Mouse (Mus musculus): Measurements from ENCODE around the gene Fstl3.
A peak's percentile ranks its signal among the peaks of the same experiment; 100 is the strongest.

Gene Fstl3

DNA sequence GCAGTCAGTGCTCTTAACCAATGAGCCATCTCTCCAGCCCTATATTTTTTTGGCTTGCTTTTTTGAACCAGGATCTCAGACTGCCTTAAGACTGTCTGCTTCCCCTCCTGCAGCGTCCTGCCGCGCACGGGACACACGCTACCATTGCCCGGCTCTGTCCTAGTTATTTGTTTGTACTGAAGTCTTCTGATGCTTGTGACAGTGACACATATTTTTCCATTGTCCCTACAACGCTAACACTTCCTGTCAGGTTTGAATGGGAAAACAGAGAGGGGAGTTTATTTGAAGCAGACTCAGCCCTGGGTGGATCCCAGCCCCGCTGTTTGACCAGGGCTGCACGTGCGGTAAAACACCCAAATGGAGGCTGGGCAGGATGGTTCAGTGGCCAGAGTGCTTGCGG lies 31.7 kb downstream of the Fstl3 start:
- DNase-seq (ENCODE audit: low read depth, low spot score): no peak

DNA sequence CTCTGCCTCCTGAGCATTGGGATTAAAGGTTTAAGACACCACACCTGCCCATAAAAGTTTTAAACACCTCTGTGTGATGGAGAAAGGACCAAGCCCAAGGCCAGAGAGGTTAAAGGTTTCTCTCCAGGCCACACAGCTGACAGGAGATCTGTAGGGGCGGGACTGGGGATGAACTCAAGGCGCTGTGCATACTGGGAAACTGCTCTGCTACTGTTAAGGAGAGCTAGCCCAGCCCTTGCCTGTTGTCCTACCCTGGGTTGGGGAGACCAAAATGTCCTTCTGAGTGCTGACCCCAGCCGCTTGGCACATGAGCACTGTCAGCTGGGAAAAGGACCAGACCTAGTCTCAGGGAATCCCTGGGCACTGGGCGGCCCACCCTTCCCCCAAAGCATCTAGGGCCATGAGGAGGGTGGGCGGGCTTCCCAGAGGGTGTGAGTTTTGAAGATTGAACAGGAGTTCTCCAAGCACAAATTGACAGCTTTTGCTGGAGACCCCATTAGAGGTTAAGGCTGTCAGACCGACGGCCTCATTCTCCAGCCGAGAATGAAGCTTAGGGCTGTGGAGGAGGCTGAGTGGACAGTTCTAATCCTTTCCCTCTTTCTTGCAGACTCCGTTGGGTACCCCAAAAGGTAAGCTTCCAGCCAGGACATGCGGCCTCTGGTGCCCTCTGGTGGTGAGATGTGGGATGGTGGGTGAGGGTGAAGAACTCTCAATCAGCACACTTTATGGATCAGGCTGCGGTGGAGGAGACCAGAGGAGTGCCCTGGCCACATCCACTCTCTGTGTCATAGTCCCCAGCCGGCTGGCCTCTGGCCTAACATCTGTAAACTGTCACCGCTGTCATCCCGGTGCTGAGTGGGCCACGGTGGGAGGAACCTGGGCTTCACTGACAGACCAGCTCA lies 34.9 kb downstream of the Fstl3 start:
- peak; percentile 73 for DNase-seq (ENCODE audit: low read depth, low spot score)

DNA sequence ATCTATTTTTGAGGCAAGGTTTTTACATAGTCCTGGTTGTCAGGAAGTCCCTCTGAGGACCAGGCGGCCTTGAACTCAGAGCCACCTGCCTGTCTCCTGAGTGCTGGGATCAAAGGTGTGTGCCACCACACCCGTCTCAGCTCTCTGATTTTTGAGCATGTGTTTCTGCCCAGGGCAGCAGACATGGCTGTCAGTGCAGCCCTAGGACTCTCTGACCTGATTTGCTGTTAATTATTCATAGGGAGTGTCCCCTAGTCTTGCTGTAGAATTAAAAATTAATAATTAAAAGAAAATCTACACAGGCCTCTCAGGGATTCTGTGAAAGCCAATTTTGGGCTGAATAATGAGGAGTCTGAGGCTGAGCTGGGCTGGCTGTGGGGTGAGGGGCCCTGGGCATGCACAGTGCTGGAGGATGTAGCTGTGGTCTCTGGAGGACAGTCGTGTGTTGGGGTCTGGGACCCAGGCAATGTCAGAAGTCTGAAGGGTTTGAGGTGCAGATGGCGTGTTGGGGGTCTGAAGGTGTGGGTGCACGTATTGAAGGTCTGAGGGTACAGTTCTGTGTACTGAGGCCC lies 37.3 kb downstream of the Fstl3 start:
- DNase-seq (ENCODE audit: low read depth, low spot score): no peak

DNA sequence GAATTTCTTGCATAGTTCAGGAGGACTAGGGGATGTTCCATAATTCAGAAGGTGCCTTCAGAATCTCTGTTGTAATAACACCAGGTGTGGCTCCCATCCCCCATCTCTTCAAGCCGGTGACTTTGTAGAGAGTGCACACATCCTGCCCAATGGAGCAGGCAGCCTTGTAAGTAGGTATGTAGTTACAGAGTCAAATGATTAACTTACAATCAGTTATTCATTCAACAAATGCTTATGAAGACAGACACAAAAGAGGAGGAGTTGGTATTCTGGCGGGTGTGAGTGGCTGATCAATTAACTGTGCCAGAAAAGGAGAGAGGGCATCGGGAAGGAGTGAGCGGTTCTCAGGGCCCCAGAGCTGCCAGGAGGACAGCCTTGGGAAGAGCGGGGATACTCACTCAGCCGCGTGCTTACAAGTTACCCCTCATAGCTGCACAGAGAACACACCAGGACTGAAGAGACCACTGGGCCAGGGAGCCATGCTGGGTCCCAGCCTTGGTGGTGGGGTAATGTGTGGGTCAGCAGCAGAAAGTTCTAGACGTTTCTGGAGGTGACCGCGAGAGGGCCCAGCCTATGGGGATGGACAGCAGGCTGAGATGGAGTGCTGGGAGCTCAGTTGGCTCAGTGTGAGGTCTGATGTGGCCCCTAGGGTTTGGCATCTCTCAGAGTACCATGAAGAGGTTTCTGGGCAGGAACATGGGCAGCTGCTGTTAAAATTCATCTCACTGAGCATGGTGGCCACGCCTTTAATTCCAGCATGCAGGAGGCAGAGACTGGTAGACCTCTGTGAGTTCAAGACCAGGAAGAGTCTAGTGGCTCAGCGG lies 38.8 kb downstream of the Fstl3 start:
- DNase-seq (ENCODE audit: low read depth, low spot score): no peak

DNA sequence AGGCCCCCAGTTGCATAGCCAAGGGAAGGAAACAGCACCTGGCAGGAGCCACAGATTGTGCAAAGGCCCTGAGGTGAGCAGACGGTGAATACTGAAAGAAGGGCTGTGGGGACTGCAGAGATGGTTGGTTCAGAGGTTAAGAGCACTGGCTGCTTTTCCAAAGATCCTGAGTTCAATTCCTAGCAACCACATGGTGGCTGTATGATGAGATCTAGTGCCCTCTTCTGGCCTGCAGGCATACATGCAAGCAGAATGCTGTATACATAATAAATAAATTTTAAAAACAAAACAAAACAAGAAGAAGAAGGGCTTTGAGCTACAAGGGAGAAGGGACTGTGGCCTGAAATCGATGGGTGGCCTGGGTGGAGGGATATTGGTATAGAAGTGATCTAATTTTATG lies 40.0 kb downstream of the Fstl3 start:
- DNase-seq (ENCODE audit: low read depth, low spot score): no peak

DNA sequence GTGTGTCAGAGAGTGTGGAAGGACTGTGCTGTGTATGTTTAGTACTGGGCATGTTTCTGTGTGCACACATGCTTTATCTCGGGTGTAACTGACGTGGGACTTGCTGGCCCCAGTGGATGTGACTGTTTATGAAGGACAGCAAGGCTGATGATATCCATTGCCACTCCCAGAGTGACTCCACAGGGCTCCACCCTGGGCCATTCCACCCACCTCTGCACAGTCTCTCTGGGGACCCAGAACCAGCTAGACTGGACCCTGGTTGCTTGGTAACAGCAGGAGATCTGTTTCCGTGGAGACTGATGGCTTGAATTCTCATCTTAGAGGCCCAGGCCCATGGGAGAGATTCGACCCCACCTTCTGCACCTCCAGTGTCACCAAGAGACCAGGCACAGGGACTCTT lies 41.2 kb downstream of the Fstl3 start:
- DNase-seq (ENCODE audit: low read depth, low spot score): no peak

DNA sequence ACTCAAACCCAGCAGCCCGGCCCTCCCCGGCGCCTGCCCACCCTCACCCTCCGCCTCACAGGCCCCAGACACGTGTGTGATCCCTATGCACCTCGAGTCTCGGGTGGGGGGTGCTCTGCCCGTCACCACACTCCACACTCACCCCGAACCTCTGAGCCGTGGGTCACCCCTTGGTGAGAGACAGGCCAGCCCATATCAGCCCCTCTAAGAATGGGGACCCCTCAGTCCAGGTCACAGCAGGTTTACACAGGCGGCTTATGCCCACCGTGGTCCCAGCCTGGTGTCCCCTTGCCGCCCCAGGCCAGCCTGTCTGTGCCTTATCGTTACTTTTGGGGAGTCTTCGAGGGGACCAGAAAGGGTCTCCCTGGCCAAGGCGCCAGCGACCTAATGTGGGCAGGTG lies 42.5 kb downstream of the Fstl3 start:
- no peak for DNase-seq (ENCODE audit: low read depth, low spot score)

DNA sequence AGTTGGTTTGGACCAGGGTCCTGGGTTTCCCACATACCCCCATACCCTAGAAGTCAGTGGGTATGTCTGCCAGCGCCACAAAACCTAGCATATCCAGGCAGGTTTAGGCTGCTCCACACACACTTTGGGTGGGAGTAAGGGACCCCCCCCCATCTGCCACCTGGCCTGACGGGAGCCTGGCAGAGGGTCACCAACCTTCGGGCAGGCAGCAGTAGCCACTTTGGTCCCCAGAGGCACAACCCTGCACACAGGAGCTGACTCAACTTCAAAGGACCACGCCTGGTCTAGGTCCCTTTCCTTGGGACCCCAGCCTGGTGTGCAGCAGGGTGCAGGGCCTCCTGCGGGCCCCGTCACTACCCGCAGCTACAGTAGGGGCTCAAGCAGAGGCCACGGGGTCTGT lies 43.2 kb downstream of the Fstl3 start:
- DNase-seq (ENCODE audit: low read depth, low spot score): no peak

DNA sequence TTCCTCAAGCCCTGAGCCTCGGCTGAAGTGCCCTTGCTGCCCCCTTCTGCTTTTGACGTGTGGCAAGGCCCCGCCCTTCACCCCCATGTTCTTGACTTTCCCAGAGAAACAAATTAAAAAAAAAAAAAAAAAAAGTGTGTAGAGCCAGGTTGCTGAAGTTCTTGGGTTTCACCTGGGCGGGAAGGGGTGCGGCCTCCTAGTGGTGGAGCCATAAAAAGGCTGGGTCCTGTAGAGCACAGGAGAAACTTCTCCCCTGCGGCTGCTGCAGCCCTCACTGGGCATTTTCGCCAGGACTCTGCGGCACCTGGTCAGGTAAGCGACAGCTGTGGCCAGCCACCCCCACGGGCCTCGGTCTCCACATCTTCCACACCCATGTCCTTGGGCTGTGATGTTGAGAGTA lies 43.7 kb downstream of the Fstl3 start, which contains the start of gene Misp:
TSS of gene Misp (plus strand) at position 208 of the 400 bp plus-strand sequence.
- peak; percentile 39 for DNase-seq (ENCODE audit: low read depth, low spot score)

DNA sequence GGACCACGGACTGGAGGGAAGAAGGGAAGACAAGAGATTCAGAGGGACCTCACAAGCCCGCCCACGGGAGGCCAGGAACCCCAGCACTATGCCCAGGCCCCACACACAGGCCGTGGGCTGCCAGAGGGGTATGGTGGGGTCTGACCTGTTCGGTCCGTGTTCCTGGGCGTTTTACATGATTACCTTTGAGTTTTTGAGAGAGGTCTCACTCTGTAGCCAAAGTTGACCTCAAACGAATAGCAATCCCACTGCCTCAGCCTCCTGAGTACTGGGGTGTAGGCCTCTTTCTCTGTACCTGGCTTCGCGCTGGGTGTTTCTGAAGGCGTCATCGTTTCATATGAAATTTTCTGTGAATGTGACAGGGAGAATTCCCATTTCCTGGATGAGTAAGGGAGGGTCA lies 44.7 kb downstream of the Fstl3 start:
- DNase-seq (ENCODE audit: low read depth, low spot score): no peak

DNA sequence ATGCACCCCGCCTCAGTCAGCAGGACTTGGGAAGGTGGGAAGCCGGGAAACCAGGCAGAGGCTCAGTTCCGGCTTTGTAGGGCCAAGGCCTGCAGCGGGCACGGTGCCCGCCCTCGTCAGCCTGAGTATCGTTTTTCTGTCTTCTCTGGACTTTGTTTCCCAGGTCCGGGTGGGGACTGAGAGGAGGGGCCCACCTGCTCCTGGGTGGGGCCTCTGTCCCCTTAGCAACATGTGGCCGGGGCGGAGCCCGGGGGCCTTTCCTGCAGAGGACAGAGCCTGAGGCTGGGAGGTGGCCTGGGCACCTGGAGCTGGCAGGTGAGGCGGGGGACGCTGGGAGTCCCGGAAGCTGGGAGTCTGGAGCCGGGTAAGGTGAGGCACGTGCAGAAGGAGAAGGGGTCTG lies 45.3 kb downstream of the Fstl3 start:
- no peak for DNase-seq (ENCODE audit: low read depth, low spot score)

DNA sequence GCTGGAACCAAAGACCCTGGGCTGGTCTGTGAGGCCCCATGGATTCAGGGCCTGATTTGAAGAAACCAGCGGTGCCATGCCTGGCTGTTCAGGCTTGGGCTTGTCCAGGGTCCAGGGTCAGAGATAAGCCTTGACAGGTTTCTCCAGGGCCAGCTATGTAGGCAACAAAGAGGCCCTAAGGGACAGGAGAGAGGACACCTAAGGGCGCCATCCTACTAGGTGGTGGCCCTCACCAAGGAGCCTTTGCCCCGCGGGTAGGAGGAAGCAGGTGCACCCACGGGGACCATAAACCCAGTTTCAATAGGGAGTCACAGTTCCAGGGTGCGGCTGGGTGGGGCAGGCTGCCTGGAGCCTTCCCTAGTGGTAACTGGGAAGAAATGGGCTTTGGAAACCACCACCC lies 45.9 kb downstream of the Fstl3 start:
- no peak for DNase-seq (ENCODE audit: low read depth, low spot score)

DNA sequence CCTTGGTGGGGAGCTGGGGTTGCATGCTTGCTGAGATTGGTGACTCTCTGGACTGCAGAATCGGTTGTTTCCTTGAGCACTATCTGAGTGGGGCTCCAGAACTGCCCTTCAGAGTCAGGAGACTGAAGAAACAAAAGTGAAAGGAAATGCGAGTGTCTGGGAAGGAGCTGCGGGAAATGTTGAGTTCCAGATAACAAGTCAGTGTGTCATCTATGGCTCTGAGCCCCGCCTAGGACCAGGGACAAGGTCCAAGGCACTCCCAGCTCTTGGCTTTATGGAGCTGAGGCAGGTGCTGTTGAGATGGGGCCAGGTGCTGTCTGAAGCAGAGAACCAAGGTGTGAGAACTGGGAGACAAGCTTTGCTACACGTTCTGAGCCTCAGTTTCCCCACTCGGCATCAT lies 47.3 kb downstream of the Fstl3 start:
- DNase-seq (ENCODE audit: low read depth, low spot score): peak; percentile 43

DNA sequence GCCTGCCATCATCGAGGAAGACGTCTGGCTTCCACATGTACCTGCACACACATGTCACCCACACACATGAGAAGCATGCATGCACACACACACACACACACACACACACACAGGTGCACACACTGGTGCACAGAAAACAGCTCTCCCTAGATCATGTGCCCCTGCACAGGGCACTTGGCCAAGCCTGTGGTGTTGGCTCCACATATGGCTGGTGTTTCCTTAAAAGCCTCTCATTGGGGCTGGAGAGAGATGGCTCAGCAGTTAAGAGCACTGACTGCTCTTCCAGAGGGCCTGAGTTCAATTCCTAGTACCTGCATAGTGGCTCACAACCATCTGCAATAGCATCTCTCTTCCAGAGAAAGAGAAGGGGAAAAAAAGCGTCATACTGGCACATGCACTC lies 54.5 kb downstream of the Fstl3 start:
- no peak for DNase-seq (ENCODE audit: low read depth, low spot score)

All from ZHBTc4 (cell line).